Mouse (Mus musculus): ENCODE measurements around the gene Saysd1. TPM values are rescaled to one million over a fixed set of nuclear protein-coding genes. Genes with fewer than 3 reads are reported as not detected.

The Saysd1 gene
- polyA plus RNA-seq, 1 experiment = 5.9 TPM

DNA sequence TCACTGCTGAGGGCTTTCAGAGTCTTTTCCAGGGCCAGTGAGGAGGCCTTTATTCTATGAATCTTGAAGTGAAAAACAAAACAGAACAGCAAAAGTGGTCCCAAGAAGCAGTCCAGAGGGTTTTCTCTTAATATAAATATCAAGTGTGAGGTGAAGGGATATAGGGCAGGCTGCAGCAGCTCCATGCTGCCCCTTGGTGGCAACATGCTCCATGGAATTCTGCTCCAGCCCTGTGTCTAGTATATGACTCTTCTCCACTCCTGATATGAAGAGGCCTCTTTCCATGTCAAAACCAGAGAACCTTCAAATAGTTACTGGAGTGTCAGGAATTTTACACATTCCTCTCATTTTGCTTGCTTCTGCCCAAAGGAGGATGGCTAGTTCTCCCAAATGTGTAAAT, 67.7 kb downstream of the Saysd1 start:
- no peaks in the 10 kb centered on the region for H3K4me1 ChIP-seq (ENCODE audit: control insufficient read depth, insufficient read depth, low read length)
- TF ChIP-seq CTCF (IDR thresholded peaks at IDR 0.05; ENCODE audit: control insufficient read depth, insufficient read depth, low read length) (peak; percentile 34; the same call in 1 of the 2 replicates), POLR2A (IDR thresholded peaks at IDR 0.05; ENCODE audit: borderline replicate concordance, control insufficient read depth, low read depth, low read length) (no peak)
- H3K27ac ChIP-seq (ENCODE audit: control insufficient read depth, insufficient read depth, low read depth, low read length, poor library complexity) = no peak overlapping the region
- no peak overlapping the region for H3K4me3 ChIP-seq (replicated peaks; ENCODE audit: control insufficient read depth, low read depth, low read length)

DNA sequence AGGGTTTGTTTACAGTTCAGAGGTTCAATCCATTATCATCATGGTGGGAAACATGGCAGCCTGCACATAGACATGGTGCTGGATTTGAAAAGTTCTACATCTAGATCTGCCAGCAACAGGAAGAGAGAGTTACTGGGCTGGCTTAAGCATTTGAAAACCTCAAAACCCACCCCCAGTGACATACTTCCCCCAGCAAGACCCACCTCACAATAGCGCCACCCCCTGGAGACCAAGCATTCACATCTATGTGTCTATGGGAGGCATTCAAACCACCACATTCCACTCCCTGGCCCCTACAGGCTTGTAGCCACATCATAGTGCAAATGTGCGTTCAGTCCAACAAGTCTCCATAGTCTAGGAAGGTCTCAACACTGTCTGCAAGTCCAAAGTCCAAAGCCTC, 70.0 kb downstream of the Saysd1 start:
- Histone ChIP-seq H3K27ac (ENCODE audit: control insufficient read depth, insufficient read depth, low read depth, low read length, poor library complexity) (no peak overlapping the region), H3K4me1 (ENCODE audit: control insufficient read depth, insufficient read depth, low read length) (no peaks in the 10 kb centered on the region), H3K4me3 (replicated peaks; ENCODE audit: control insufficient read depth, low read depth, low read length) (no peak overlapping the region)
- 84% methylated on average over 2 of the region's 2 CpGs for WGBS
- TF ChIP-seq POLR2A (IDR thresholded peaks at IDR 0.05; ENCODE audit: borderline replicate concordance, control insufficient read depth, low read depth, low read length) = no peak
- TF ChIP-seq CTCF (IDR thresholded peaks at IDR 0.05; ENCODE audit: control insufficient read depth, insufficient read depth, low read length) = no peak

DNA sequence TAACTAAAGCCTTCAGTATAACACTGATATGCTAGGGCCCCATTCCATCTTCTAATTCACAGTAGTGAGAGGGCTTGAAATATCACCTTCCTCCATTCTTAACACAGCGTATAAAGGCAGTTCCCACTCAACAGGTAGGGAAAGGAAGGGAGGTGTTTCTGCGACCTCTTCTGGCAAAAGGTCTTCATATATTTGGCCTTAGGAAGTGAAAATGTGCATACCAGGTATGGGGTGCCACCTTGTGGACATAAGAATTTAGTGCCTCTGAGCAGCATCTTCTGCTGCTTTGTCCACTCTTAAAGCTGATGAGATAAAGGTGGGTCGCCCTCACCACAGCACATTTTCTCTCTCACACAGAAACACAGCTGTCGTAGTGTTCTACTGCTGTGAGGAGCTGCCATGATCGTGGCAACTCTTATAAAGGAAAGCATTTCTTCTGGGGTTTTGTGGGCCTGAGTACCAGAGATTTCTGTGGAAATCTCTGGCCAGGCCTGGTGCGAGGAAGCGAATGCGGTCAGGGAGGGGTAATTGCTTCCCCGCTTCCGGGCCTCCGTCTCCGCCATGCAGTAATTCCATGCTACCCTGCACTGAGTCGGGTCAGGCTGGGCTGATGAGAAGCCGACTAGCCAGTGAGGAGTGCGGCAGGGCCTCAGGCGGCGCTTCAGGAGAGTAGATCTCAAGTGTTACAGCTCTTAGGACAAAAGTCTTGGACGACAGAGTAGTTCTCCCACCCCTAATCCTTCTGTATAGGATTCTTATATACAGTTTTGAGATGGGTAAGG, 70.8 kb downstream of the Saysd1 start:
- no peak for TF ChIP-seq POLR2A (IDR thresholded peaks at IDR 0.05; ENCODE audit: borderline replicate concordance, control insufficient read depth, low read depth, low read length)
- TF ChIP-seq CTCF (IDR thresholded peaks at IDR 0.05; ENCODE audit: control insufficient read depth, insufficient read depth, low read length) = peak; percentile 40; the same call in 1 of the 2 replicates
- 42% methylated on average over 18 of the region's 18 CpGs for WGBS
- no peaks in the 10 kb centered on the region for H3K4me1 ChIP-seq (ENCODE audit: control insufficient read depth, insufficient read depth, low read length)

DNA sequence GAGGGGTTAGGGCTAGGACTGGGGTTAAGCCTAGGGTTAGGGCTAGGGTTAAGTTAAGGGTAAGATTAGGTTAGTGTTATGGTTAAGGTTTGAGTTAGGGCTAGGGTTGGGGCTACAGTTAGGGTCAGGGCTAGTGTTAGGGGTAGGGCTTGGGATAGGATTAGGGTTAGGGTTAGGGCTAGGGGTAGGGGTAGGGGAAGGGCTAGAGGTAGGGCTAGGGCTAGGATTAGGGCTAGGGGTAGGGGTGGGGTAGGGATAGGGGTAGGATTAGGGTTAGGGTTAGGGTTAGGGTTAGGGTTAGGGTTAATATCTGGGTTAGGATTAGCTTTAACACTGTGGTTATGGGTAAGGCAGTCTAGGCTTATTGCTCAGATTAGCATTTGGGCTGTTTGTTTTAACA, 73.6 kb downstream of the Saysd1 start:
- H3K4me1 ChIP-seq (ENCODE audit: control insufficient read depth, insufficient read depth, low read length) = no peaks in the 10 kb centered on the region
- TF ChIP-seq POLR2A (IDR thresholded peaks at IDR 0.05; ENCODE audit: borderline replicate concordance, control insufficient read depth, low read depth, low read length) = no peak
- no peak for TF ChIP-seq CTCF (IDR thresholded peaks at IDR 0.05; ENCODE audit: control insufficient read depth, insufficient read depth, low read length)
- H3K27ac ChIP-seq (ENCODE audit: control insufficient read depth, insufficient read depth, low read depth, low read length, poor library complexity) = no peak overlapping the region
- no peak overlapping the region for H3K4me3 ChIP-seq (replicated peaks; ENCODE audit: control insufficient read depth, low read depth, low read length)

More for the DNA sequence above, 70.8 kb downstream of the Saysd1 start:
- Histone ChIP-seq H3K27ac (ENCODE audit: control insufficient read depth, insufficient read depth, low read depth, low read length, poor library complexity) (no peak overlapping the region; the same call in 1 of the 2 replicates), H3K4me3 (replicated peaks; ENCODE audit: control insufficient read depth, low read depth, low read length) (no peak overlapping the region)

DNA sequence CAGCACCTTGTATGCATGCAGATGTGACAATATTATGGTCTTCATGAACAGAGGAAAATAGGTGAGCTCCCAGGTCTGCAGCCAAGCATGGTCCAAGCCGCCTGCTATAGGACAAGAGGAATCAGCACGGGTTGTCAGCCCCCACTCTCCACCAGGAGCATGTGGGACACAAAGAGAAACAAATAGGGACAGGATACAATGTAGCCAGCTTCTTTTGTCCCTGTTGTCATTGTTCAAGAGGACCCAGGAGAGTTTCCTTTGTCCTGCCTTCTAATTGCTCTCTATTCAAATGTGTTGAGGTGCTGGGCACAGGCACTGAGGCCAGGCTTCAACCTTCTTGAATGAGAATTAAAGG, 89.9 kb downstream of the Saysd1 start:
- H3K27ac ChIP-seq (ENCODE audit: control insufficient read depth, insufficient read depth, low read depth, low read length, poor library complexity) = no peak overlapping the region
- WGBS = 67% methylated on average over 2 of the region's 2 CpGs
- TF ChIP-seq CTCF (IDR thresholded peaks at IDR 0.05; ENCODE audit: control insufficient read depth, insufficient read depth, low read length) (no peak), POLR2A (IDR thresholded peaks at IDR 0.05; ENCODE audit: borderline replicate concordance, control insufficient read depth, low read depth, low read length) (no peak)
- no peak overlapping the region for H3K4me3 ChIP-seq (replicated peaks; ENCODE audit: control insufficient read depth, low read depth, low read length)
- H3K4me1 ChIP-seq (ENCODE audit: control insufficient read depth, insufficient read depth, low read length) = no peaks in the 10 kb centered on the region

DNA sequence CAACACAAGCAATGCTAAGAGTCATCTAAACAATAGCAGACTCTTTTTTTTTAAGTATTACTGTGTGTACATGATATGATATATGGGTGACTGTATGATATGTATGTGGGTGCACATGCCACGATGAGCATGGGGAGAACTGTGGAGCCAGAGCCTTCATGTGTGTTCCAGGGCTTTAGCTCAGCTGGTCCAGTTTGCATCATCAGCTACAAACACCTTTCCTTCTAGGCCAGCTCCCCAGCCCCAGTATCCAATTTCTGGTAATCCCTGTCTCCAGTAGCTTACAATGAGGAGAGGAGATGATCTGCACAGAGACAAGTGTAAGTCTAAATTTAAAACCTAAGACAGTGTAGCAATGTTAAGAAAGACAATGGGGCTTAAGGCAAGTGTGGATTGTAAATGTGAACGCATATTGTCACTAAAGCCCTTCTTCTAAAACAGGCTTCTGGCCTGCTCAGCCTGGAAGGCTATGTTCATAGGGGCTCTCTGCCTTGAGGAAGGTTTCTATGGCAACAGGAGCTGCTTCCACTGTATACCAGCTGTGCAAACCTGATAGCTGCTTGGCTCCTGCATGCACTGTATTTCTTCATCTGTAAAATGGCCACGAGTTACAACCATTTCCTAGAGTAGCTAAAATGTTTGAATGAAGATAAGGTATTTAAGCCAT, 90.4 kb downstream of the Saysd1 start:
- TF ChIP-seq CTCF (IDR thresholded peaks at IDR 0.05; ENCODE audit: control insufficient read depth, insufficient read depth, low read length) = no peak
- H3K4me1 ChIP-seq (ENCODE audit: control insufficient read depth, insufficient read depth, low read length) = no peaks in the 10 kb centered on the region
- 66% methylated on average over 3 of the region's 3 CpGs for WGBS
- no peak overlapping the region for H3K4me3 ChIP-seq (replicated peaks; ENCODE audit: control insufficient read depth, low read depth, low read length)
- no peak overlapping the region for H3K27ac ChIP-seq (ENCODE audit: control insufficient read depth, insufficient read depth, low read depth, low read length, poor library complexity)

DNA sequence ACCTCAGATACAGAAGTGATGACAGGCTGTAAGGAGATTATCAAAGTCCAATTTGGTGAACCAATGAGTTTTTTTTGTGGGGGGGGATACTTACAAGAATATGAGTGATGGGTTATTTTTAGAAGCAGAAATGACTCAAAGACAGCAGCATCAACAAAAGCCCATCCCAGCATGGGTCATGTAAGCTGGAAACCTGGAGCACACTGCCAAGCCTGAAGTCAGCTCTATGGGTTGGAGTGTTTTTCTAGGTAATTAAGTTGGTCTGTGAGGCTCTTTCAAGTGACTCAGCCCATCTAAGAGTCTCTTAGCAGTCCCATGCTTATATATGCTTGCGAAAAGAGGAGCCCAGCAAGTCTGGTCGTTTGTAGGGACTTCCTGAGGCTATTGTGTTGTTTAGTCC, 91.0 kb downstream of the Saysd1 start:
- no peak overlapping the region for H3K4me3 ChIP-seq (replicated peaks; ENCODE audit: control insufficient read depth, low read depth, low read length)
- 58% methylated on average over 2 of the region's 2 CpGs for WGBS
- H3K4me1 ChIP-seq (ENCODE audit: control insufficient read depth, insufficient read depth, low read length) = no peaks in the 10 kb centered on the region
- no peak overlapping the region for H3K27ac ChIP-seq (ENCODE audit: control insufficient read depth, insufficient read depth, low read depth, low read length, poor library complexity)
- TF ChIP-seq CTCF (IDR thresholded peaks at IDR 0.05; ENCODE audit: control insufficient read depth, insufficient read depth, low read length) = no peak
- TF ChIP-seq POLR2A (IDR thresholded peaks at IDR 0.05; ENCODE audit: borderline replicate concordance, control insufficient read depth, low read depth, low read length) = no peak

DNA sequence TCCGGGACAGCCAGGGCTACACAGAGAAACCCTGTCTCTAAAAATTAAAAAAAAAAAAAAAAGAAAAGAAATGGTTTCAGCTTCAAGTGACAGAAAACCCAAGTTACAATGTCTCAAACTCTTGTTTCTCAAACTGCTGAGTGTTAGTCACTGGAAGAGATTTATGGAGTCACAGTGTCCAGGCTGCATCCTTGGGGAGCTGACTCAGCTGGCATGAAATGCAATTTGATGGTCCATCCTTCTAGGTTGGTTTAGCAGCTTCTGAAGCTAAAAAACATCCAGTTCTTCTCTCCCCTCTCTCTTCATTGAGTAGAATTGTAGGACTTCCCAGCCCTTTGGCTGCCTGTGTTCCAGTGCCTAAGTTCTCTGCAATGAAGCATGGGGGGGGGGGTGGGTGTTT, 94.3 kb downstream of the Saysd1 start:
- TF ChIP-seq CTCF (IDR thresholded peaks at IDR 0.05; ENCODE audit: control insufficient read depth, insufficient read depth, low read length) (no peak), POLR2A (IDR thresholded peaks at IDR 0.05; ENCODE audit: borderline replicate concordance, control insufficient read depth, low read depth, low read length) (no peak)
- H3K4me1 ChIP-seq (ENCODE audit: control insufficient read depth, insufficient read depth, low read length) = no peaks in the 10 kb centered on the region
- 79% methylated on average over 1 of the region's 1 CpGs for whole genome bisulfite sequencing
- no peak overlapping the region for H3K4me3 ChIP-seq (replicated peaks; ENCODE audit: control insufficient read depth, low read depth, low read length)
- H3K27ac ChIP-seq (ENCODE audit: control insufficient read depth, insufficient read depth, low read depth, low read length, poor library complexity) = no peak overlapping the region
